Mouse (Mus musculus) neutrophil, adult 5-6 weeks (primary cell): ENCODE data around the gene Srgap2. TPM values are rescaled to one million over a fixed set of nuclear protein-coding genes. Genes with fewer than 3 reads are reported as not detected.

Experiments used
- ATAC-seq: fragments of 151-379, 151-347 bp; 2 replicates; pipeline ENCODE4 v1.8.0; 2017; ENCODE audit warnings: mild to moderate bottlenecking, moderate TSS enrichment; ENCODE audit not compliant: insufficient number of reproducible peaks, poor library complexity, low FRiP score, severe bottlenecking; ENCODE audit errors: extremely low read depth
- total RNA-seq: library from RNA; stranded (forward); fragments of 200-1000 nt; gene quantifications from 2 replicates; pipeline ENCODE4 v1.2.3, GENCODE M21; 2017

Gene Srgap2
- total RNA-seq, 1 experiment from 2014 or later = 19.4 TPM

- no peak for ATAC-seq
Observed at GRCm38 (mm10) chr1:131486094-131486850, 40.9 kb downstream of the Srgap2 start.

- ATAC-seq = no peak
Observed at GRCm38 (mm10) chr1:131482242-131482641, 44.9 kb downstream of the Srgap2 start.

- ATAC-seq = peak; percentile 44; the same call in 1 of the 2 replicates
Observed at GRCm38 (mm10) chr1:131481391-131481790, 45.8 kb downstream of the Srgap2 start.

GRCm38 (mm10) chr1:131478770-131479305, 48.3 kb downstream of the Srgap2 start:
- ATAC-seq = no peak

- ATAC-seq = no peak
Observed at GRCm38 (mm10) chr1:131475306-131475705, 51.8 kb downstream of the Srgap2 start.

- no peak for ATAC-seq
Observed at GRCm38 (mm10) chr1:131473631-131474118, 53.5 kb downstream of the Srgap2 start.

GRCm38 (mm10) chr1:131470597-131470996, 56.6 kb downstream of the Srgap2 start:
- peak; percentile 80 for ATAC-seq

- ATAC-seq = no peak
Observed at GRCm38 (mm10) chr1:131465855-131466254, 61.3 kb downstream of the Srgap2 start.

- ATAC-seq = 0 out of 2 replicates have a peak, but pooled peaks have one; percentile 26
Observed at GRCm38 (mm10) chr1:131463953-131464627, 63.1 kb downstream of the Srgap2 start.

GRCm38 (mm10) chr1:131462541-131463067, 64.5 kb downstream of the Srgap2 start:
- ATAC-seq = no peak

- ATAC-seq = no peak
Observed at GRCm38 (mm10) chr1:131460914-131461530, 66.1 kb downstream of the Srgap2 start.

- no peak for ATAC-seq
Observed at GRCm38 (mm10) chr1:131455355-131455890, 71.7 kb downstream of the Srgap2 start.

GRCm38 (mm10) chr1:131454386-131454785, 72.8 kb downstream of the Srgap2 start:
- no peak for ATAC-seq

GRCm38 (mm10) chr1:131453335-131453734, 73.8 kb downstream of the Srgap2 start:
- ATAC-seq = no peak

- ATAC-seq = no peak
Observed at GRCm38 (mm10) chr1:131448373-131448772, 78.8 kb downstream of the Srgap2 start.

- ATAC-seq = no peak
Observed at GRCm38 (mm10) chr1:131447333-131447732, 79.8 kb downstream of the Srgap2 start.

GRCm38 (mm10) chr1:131446577-131446976, 80.6 kb downstream of the Srgap2 start:
- ATAC-seq = 0 out of 2 replicates have a peak, but pooled peaks have one; percentile 23

- no peak for ATAC-seq
Observed at GRCm38 (mm10) chr1:131438556-131438955, 88.6 kb downstream of the Srgap2 start.

GRCm38 (mm10) chr1:131437975-131438374, 89.2 kb downstream of the Srgap2 start:
- ATAC-seq = no peak
